Mouse (Mus musculus) c-Kit-positive CD71-positive TER-119-positive erythroid progenitor cells, embryonic 14.5 days (primary cell): Measurements from ENCODE around the gene Tas2r138.
"Not testable (repeated sequence)": the region's sequence is repeated elsewhere in the genome, so short reads cannot be mapped to it uniquely, and the experiment has no call there.

Experiments
- DNase-seq: peaks from one replicate; pipeline ENCODE4 v3.0.0-alpha.2; 2013; ENCODE audit warnings: low spot score

Tas2r138 gene

GRCm38 (mm10) chr6:40613260-40613852 lies at the start of gene Tas2r138:
Gene Tas2r138, minus strand, starts transcription at chr6:40613310.
- DNase-seq: no peak

GRCm38 (mm10) chr6:40660930-40661329 lies 47.8 kb upstream of the Tas2r138 start:
- DNase-seq: no peak

GRCm38 (mm10) chr6:40650953-40651352 lies 37.8 kb upstream of the Tas2r138 start:
- no peak for DNase-seq

GRCm38 (mm10) chr6:40645701-40646100 lies 32.6 kb upstream of the Tas2r138 start:
- no peak for DNase-seq

- no peak for DNase-seq
Observed at GRCm38 (mm10) chr6:40640710-40641538, 27.8 kb upstream of the Tas2r138 start.

- DNase-seq: no peak
Observed at GRCm38 (mm10) chr6:40637755-40638154, 24.6 kb upstream of the Tas2r138 start.

GRCm38 (mm10) chr6:40635559-40635958 lies 22.4 kb upstream of the Tas2r138 start:
- no peak for DNase-seq

- no peak for DNase-seq
Observed at GRCm38 (mm10) chr6:40634640-40635071, 21.5 kb upstream of the Tas2r138 start.

GRCm38 (mm10) chr6:40628406-40629000 lies 15.4 kb upstream of the Tas2r138 start, which contains the start of gene Mgam:
Gene Mgam, plus strand, starts transcription at chr6:40628831.
- no peak for DNase-seq

GRCm38 (mm10) chr6:40626111-40626510 lies 13.0 kb upstream of the Tas2r138 start:
- no peak for DNase-seq

- peak; percentile 13 for DNase-seq
Observed at GRCm38 (mm10) chr6:40617965-40618364, 4.9 kb upstream of the Tas2r138 start.

GRCm38 (mm10) chr6:40610244-40610643 lies 2.9 kb downstream of the Tas2r138 start:
- DNase-seq: no peak

- no peak for DNase-seq
Observed at GRCm38 (mm10) chr6:40607431-40607830, 5.7 kb downstream of the Tas2r138 start.

GRCm38 (mm10) chr6:40598546-40598945 lies 14.6 kb downstream of the Tas2r138 start:
- not testable (repeated sequence) for DNase-seq

GRCm38 (mm10) chr6:40594804-40595550 lies 18.1 kb downstream of the Tas2r138 start:
- no peak for DNase-seq

- DNase-seq: no peak
Observed at GRCm38 (mm10) chr6:40588346-40588745, 24.8 kb downstream of the Tas2r138 start.

GRCm38 (mm10) chr6:40585645-40586044 lies 27.5 kb downstream of the Tas2r138 start, which contains the start of gene Clec5a:
Gene Clec5a, minus strand, starts transcription at chr6:40585821.
- no peak for DNase-seq

GRCm38 (mm10) chr6:40584336-40584735 lies 28.8 kb downstream of the Tas2r138 start:
- no peak for DNase-seq

GRCm38 (mm10) chr6:40576305-40576704 lies 36.8 kb downstream of the Tas2r138 start:
- DNase-seq: no peak

- DNase-seq: no peak
Observed at GRCm38 (mm10) chr6:40573618-40574017, 39.5 kb downstream of the Tas2r138 start.

- no peak for DNase-seq
Observed at GRCm38 (mm10) chr6:40569187-40569586, 43.9 kb downstream of the Tas2r138 start, which contains the start of gene Olfr460. Gene Olfr460, plus strand, starts transcription at chr6:40569487.
